Mouse (Mus musculus): ENCODE data around the gene Dnajc28.

The Dnajc28 gene

GRCm38 (mm10) chr16:91588703-91589102 is 30.1 kb downstream of the Dnajc28 start:
- DNase-seq (ENCODE audit: low spot score), result no peak

- no peak for DNase-seq (ENCODE audit: low spot score)
Measured at GRCm38 (mm10) chr16:91587730-91588453, 30.9 kb downstream of the Dnajc28 start.

DNA sequence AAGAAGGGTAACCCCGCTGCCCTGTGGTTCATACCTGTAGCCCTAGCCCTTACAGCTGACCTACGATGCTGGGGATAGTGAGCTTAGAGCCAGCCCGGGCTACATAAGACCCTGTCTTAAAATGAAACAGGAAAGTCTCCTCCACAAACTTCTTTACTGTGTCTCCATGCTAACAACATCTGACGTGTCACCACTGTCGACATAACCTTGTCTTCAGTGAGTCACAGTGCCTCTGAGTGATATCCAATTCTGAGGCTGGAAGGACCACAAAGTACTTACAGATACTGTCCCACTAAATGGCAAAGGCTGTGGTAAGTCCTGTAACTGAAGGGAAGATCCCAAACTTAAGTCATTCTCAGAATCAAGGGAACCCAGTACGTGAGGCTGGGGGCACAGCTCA is 32.6 kb downstream of the Dnajc28 start:
- no peak for DNase-seq (ENCODE audit: low spot score)

DNA sequence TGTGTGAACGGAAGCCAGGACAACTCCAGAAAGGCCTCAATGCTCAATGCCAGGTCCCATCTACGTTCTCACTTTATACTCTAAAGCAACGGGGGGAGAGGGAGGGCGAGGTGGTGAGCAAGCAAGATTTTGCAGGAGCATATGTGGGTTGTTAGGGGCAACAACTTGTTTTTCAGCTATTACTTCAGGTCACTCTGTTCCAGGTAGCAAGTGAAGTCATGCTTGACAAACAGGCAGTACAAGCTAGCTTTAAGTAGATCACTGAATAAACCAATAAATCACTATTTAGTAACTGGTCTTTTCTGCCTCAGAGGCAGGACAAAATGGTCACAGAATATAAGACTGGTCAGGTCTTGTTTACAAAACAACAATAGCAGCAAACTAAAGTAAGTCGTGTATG is 33.2 kb downstream of the Dnajc28 start:
- DNase-seq (ENCODE audit: low spot score), result no peak

DNA sequence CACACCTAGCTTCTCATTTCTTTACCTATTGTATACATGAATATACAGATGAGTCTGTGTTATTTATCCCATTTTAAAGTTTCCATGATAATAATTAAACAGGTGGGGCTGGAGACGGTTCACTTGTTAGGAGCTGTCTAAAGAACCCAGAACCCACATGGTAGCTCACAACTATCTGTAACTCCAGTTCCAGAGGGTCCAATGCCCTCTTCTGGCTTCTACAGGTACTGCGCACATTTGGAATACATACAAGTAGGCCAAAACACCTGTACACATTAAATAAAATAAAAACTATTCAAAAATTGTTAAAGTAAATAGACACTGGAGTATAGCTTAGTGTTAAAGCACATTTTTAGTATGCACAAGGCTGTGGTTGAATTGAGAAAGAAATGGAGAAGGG is 36.5 kb downstream of the Dnajc28 start:
- no peak for DNase-seq (ENCODE audit: low spot score)

DNA sequence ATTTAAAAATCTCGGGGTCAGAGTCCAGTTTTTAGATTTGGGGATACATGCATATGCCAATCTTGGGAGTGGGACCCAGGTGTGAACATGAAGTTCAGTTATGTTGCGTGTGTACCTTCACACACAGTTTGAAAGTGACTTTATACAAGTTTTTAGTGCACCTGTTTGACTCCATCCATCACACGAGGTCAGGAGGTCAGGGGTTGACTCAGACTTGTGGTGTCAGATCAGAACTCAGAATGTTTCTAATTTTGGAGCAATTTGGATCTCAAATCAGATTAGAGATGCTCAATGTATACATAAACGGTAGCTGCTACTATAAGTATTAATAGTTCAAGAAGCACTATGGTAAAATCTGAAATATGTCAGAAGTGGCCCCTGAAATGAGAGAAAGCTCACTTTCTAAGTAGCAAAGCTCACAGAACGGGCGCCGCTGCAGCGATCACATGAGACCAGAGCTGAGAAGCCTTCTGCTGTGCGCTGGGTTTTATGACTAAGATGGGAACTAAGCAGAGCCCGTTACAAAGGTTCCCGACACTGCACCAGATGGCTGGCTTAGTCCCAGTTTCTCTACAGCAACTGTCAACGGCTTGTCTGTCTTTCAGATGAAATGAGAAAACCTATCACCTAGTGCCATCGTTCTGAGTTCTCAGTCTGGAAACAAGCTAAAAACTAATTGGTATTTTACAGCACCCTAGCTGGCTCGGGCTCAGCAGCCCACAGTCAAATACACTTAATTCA is 39.7 kb downstream of the Dnajc28 start:
- DNase-seq (ENCODE audit: low spot score), result no peak

DNA sequence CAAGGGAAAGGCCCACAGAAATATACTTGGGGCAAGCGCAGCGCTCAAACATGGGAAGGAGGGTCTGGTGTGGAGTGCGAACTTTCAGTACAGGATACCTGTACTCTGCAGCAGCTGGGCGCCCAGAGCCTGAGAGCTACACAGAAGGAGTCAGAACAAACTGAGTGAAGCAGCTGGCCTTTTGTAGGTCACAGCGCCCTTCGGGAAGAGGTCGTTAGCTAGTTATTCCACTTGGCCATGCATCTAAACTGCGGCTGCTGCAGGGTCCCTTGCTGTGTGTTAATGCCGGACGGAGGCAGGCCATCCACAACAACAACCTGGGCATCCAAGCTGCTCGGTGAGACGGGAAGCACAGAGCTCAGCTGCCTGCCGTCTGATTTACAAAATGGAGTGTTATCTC is 43.7 kb downstream of the Dnajc28 start:
- no peak for DNase-seq (ENCODE audit: low spot score)

DNA sequence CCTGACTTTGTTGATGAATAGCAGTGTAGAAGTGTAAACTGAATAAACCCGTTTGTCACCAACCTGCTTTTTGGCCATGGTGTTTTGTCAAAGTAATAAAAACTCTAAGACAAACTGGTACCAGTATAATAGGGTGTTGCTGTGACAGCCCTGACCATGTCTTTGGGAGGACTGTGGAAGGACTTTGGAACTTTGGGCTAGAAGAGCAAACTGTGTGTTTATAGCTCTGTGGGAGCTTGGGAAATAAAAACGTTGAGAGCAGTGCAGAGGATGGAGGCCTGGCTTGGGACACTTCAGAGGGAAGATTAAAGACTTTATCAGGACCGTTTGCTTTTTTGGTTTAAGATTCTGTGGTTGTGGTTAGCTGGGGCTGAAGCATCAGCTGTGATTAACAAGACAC is 47.7 kb downstream of the Dnajc28 start:
- no peak for DNase-seq (ENCODE audit: low spot score)

DNA sequence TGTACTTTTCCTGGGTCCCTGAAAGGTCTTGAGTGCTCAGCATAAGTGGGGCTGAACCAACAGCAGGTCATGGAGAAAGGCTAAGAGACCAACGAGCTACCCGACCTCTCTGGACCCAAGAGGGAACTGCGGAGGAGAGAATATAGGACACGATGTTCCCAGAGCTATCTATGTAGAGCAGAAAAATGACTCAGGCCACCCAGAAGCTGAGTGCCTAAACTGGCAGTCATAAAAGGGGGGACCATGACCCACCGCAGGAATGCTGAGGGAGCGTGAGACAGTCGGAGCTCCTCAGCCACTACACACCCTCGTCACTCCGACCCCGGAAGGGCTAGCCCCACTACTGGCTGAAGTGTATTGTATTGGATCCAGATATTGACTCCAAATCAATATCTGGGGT is 49.9 kb downstream of the Dnajc28 start:
- DNase-seq (ENCODE audit: low spot score), result no peak

DNA sequence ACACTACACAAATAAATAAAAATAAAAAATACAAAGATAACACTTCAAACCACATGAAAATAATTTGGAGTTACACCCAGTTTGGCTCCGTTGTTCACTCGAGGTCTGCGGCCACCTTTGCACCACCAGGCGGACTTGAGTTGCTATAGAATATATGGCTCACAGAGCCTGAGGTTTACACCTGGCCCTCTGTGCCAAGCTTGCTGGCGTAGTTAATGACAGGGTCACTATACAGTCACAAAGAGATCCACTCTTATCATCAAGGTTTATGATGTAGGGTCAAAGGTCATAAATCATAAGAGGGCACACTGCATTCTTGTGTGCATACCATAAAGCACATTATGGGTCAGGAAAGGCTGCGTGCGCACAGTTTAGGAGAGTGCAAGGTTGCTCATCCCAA is 52.8 kb downstream of the Dnajc28 start:
- DNase-seq (ENCODE audit: low spot score), result no peak

DNA sequence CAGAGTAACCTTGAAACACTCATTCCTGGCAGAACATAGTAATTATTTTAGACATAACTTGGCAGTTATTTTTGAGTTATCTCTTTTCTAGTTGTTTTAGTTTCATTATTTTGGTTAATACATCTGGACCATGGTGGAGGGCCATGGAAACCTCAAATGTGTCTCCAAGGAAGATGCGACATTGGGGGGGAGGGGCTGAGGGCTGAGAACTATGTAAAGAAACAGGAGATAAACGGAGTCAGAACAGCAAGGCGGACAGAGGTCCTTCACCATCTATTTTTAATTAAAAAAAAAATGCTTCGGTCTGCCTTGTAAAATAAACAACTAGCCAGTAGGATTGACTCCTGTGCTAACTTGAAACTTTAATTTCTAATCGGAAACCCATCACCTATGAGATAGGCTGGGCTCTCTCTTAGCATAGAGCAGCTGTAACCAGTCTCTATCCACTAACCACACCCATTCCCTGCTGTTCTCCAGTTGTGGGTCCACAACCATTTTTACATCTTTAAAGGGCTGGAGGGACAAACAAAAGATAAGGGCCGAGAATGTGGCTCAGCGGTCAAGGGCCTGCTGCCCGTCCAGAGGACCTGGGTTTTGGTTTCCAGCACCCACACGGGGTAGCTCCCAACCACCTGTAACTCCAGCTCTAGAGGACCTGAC is 53.4 kb downstream of the Dnajc28 start:
- DNase-seq (ENCODE audit: low spot score), result no peak

DNA sequence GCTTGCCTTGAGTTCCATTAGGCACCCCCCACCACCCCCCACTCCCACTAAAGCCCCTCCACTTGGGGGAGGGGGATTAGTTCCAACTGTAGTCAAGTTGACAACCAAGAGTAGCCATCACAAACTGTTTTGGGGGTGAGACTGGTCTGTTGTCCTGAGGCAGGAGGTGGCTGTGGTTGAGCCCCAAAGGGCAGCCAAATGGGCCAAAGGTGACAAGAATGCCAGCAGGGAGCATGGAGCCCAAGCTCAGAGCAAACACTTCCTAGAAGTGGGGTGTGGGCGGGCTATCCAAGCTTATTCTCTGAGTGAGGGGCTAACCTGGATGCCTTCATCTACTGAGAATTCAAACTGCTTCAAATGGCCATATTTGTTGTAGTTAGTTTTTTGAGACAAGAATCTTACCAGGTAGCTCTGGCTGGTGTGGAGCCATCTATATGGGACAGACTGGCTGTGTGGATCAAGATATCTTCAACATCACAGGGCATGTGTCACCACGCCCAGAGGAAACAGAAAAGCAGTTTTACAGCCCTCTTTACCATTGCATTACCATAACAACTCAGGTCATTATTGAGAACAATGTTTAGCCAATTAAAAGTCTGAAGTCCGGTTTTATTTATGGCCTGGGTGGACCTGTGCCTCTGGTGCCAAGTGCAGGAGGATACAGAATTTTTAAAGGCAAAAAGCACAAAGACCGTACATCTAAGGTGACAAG is 54.1 kb downstream of the Dnajc28 start:
- DNase-seq (ENCODE audit: low spot score), result no peak
